Mouse (Mus musculus) intestine, postnatal 0 days (tissue): ENCODE results near the gene Krtap31-1. TPM values are rescaled to one million over a fixed set of nuclear protein-coding genes. Genes with fewer than 3 reads are reported as not detected.

Source experiments
- ATAC-seq: fragments of 200-750 bp; cut with Nextera tagmentation; 2 replicates; pipeline ENCODE4 v1.8.0; 2017; ENCODE audit warnings: mild to moderate bottlenecking, moderate TSS enrichment, moderate library complexity
- H3K27ac ChIP-seq: fragments of 300-500 bp; sonication (generic); 2 replicates; pipeline ENCODE4 v1.5.1; 2014; ENCODE audit warnings: mild to moderate bottlenecking, low read depth, low read length, moderate library complexity
- H3K27me3 ChIP-seq: fragments of 300-500 bp; sonication (generic); replicated peaks from 2 replicates; pipeline ENCODE4 v1.6.1; 2014; ENCODE audit warnings: low read length, mixed read lengths; ENCODE audit not compliant: control insufficient read depth, insufficient read depth
- H3K36me3 ChIP-seq: fragments of 300-500 bp; sonication (generic); 2 replicates; pipeline ENCODE4 v1.6.1; 2014; ENCODE audit warnings: mild to moderate bottlenecking, moderate library complexity; ENCODE audit not compliant: control insufficient read depth, insufficient read depth
- H3K4me1 ChIP-seq: fragments of 300-500 bp; sonication (generic); replicated peaks from 2 replicates; pipeline ENCODE4 v1.6.1; 2014; ENCODE audit warnings: antibody characterized with exemption, low read length, mixed read lengths; ENCODE audit not compliant: control insufficient read depth, insufficient read depth
- H3K4me2 ChIP-seq: fragments of 300-500 bp; sonication (generic); replicated peaks from 2 replicates; pipeline ENCODE4 v1.6.1; 2014; ENCODE audit warnings: low read depth, mild to moderate bottlenecking, moderate library complexity
- H3K4me3 ChIP-seq: fragments of 300-500 bp; sonication (generic); 2 replicates; pipeline ENCODE4 v1.5.1; 2014; ENCODE audit warnings: low read depth, low read length
- H3K9ac ChIP-seq: fragments of 300-500 bp; sonication (generic); 2 replicates; pipeline ENCODE4 v1.6.1; 2014; ENCODE audit warnings: mild to moderate bottlenecking, low read depth, low read length
- H3K9me3 ChIP-seq: fragments of 300-500 bp; sonication (generic); 2 replicates; pipeline ENCODE4 v1.6.1; 2016; ENCODE audit warnings: mixed run types; ENCODE audit not compliant: control insufficient read depth
- CTCF ChIP-seq: sonication (generic); IDR thresholded peaks from 2 replicates; pipeline ENCODE4 v1.5.1; 2016; ENCODE audit warnings: low read depth, mild to moderate bottlenecking, control low read depth, antibody characterized with exemption, moderate library complexity
- WGBS: fragments of 180-500 bp; shearing (Covaris S2); extraction: QIAGEN DNeasy Blood & Tissue Kit; methylation state at CpG from one replicate; pipeline ENCODE4 v1.1.7; 2014; 5-methylcytosine and 5-hydroxymethylcytosine counted together
- polyA plus RNA-seq: library from polyadenylated mRNA; unstranded; fragments of >200 nt; fragmentation: Nextera tagmentation; extraction: Ambion mirVana; gene quantifications from 2 replicates; pipeline ENCODE4 v1.2.1, GENCODE M21; 2015

Krtap31-1 gene
- polyA plus RNA-seq, 1 experiment from 2014 or later: not detected

- no peak for TF ChIP-seq CTCF
- 79% methylated on average over 9 of the region's 9 CpGs for WGBS
- no peaks in the 10 kb centered on the region for H3K4me1 ChIP-seq
- no peak overlapping the region for H3K4me3 ChIP-seq
- no peak overlapping the region for H3K4me2 ChIP-seq
- no peak for ATAC-seq
- no peak overlapping the region for H3K27ac ChIP-seq
- no peak overlapping the region for H3K9ac ChIP-seq
- H3K9me3 ChIP-seq: no peaks in the 10 kb centered on the region
- no peaks in the 10 kb centered on the region for H3K36me3 ChIP-seq
- no peaks in the 10 kb centered on the region for H3K27me3 ChIP-seq
These were observed 30.1 kb downstream of the Krtap31-1 start for GRCm38 (mm10) chr11:99937751-99938264.

GRCm38 (mm10) chr11:99948175-99948574 lies 40.5 kb downstream of the Krtap31-1 start, which contains the start of gene Krtap9-5:
Gene Krtap9-5 (plus strand): TSS chr11:99948475.
- no peak for ATAC-seq
- Histone ChIP-seq H3K27me3 (no peaks in the 10 kb centered on the region), H3K4me1 (no peaks in the 10 kb centered on the region), H3K9me3 (no peaks in the 10 kb centered on the region), H3K4me2 (no peak within 1 kb of the TSS), H3K4me3 (no peak within 1 kb of the TSS), H3K36me3 (no peaks in the 10 kb centered on the region), H3K27ac (no peak within 1 kb of the TSS), H3K9ac (no peak within 1 kb of the TSS)
- WGBS: 85% methylated on average over 2 of the region's 2 CpGs
- TF ChIP-seq CTCF: no peak

Other genes with a start within 250 kb of the Krtap31-1 start
- not detected in 2 replicates for gene Gm11563, start 249.0 kb upstream of the Krtap31-1 start, polyA plus RNA-seq
- gene Krtap4-6, start 242.0 kb upstream of the Krtap31-1 start, polyA plus RNA-seq: not detected in 2 replicates
- gene Gm14190, start 217.2 kb upstream of the Krtap31-1 start, polyA plus RNA-seq: not detected in 2 replicates
- gene Gm14180, start 173.6 kb upstream of the Krtap31-1 start, polyA plus RNA-seq: not detected in 2 replicates
- gene Gm11595, start 135.0 kb upstream of the Krtap31-1 start, polyA plus RNA-seq: not detected in 2 replicates
- gene Krtap4-8, start 127.2 kb upstream of the Krtap31-1 start, polyA plus RNA-seq: not detected in 2 replicates
- not detected in 2 replicates for gene Krtap4-9, start 122.7 kb upstream of the Krtap31-1 start, polyA plus RNA-seq
- not detected in 2 replicates for gene Gm11596, start 114.5 kb upstream of the Krtap31-1 start, polyA plus RNA-seq
- gene Gm11569, start 109.0 kb upstream of the Krtap31-1 start, polyA plus RNA-seq: not detected in 2 replicates
- gene Gm11554, start 103.5 kb upstream of the Krtap31-1 start, polyA plus RNA-seq: not detected in 2 replicates
- gene Krtap4-13, start 98.0 kb upstream of the Krtap31-1 start, polyA plus RNA-seq: not detected in 2 replicates
- not detected in 2 replicates for gene Gm11564, start 92.3 kb upstream of the Krtap31-1 start, polyA plus RNA-seq
- not detected in 2 replicates for gene 2300003K06Rik, start 69.9 kb upstream of the Krtap31-1 start, polyA plus RNA-seq
- 0.16 TPM in 1 of 2 replicates, not detected in the other for gene Krtap4-16, start 56.3 kb upstream of the Krtap31-1 start, polyA plus RNA-seq
- not detected in 2 replicates for gene Gm11568, start 50.0 kb upstream of the Krtap31-1 start, polyA plus RNA-seq
- gene Gm11559, start 43.4 kb upstream of the Krtap31-1 start, polyA plus RNA-seq: not detected in 2 replicates
- gene Krtap9-1, start 34.5 kb upstream of the Krtap31-1 start, polyA plus RNA-seq: not detected in 2 replicates
- not detected in 2 replicates for gene Gm11567, start 28.7 kb upstream of the Krtap31-1 start, polyA plus RNA-seq
- not detected in 2 replicates for gene Gm11565, start 6.8 kb downstream of the Krtap31-1 start, polyA plus RNA-seq
- not detected in 2 replicates for gene Krtap31-2, start 28.4 kb downstream of the Krtap31-1 start, polyA plus RNA-seq
- gene Krtap9-5, start 40.6 kb downstream of the Krtap31-1 start, polyA plus RNA-seq: not detected in 2 replicates
- gene Krtap29-1, start 71.1 kb downstream of the Krtap31-1 start, polyA plus RNA-seq: not detected in 2 replicates
- gene Krtap16-1, start 78.7 kb downstream of the Krtap31-1 start, polyA plus RNA-seq: not detected in 2 replicates
- gene Krtap17-1, start 86.1 kb downstream of the Krtap31-1 start, polyA plus RNA-seq: 0.16 TPM in 1 of 2 replicates, not detected in the other
- not detected in 2 replicates for gene Krt33a, start 108.3 kb downstream of the Krtap31-1 start, polyA plus RNA-seq
- gene Krt33b, start 121.9 kb downstream of the Krtap31-1 start, polyA plus RNA-seq: not detected in 2 replicates
- not detected in 2 replicates for gene Krt34, start 133.6 kb downstream of the Krtap31-1 start, polyA plus RNA-seq
- gene Krt31, start 142.6 kb downstream of the Krtap31-1 start, polyA plus RNA-seq: 0.07 TPM in 1 of 2 replicates, not detected in the other
- gene Krt32, start 180.3 kb downstream of the Krtap31-1 start, polyA plus RNA-seq: not detected in 2 replicates
- 0.26 and 0.44 TPM in 2 replicates for gene Krt35, start 188.3 kb downstream of the Krtap31-1 start, polyA plus RNA-seq
- 0.09 and 0.16 TPM in 2 replicates for gene Krt36, start 197.7 kb downstream of the Krtap31-1 start, polyA plus RNA-seq
- gene Krt13, start 213.6 kb downstream of the Krtap31-1 start, polyA plus RNA-seq: not detected in 2 replicates
- gene Krt15, start 228.0 kb downstream of the Krtap31-1 start, polyA plus RNA-seq: 1.2 and 1.5 TPM in 2 replicates
- gene Krt19, start 240.7 kb downstream of the Krtap31-1 start, polyA plus RNA-seq: 491 and 533 TPM in 2 replicates